ENCODE assay signal across 8 mouse cellular contexts in genomic region chr1:179231777-179232661, GRCm38 (mm10).
DNase-seq lines count a peak whose midpoint lies in the region; ATAC-seq lines count a peak whose summit lies in the region.

No protein-coding gene starts in this region.

- peak; percentile 33 for DNase-seq in 3134 (ENCODE audit: extremely low read depth, insufficient read length, low spot score)
- DNase-seq in adrenal gland, adult 18-20 months (ENCODE audit: low spot score in 2 of 2), result peak; percentile 52 to 57
- peak; percentile 92 for DNase-seq in embryo, embryonic 10.5 days (ENCODE audit: low spot score)
- DNase-seq in gastrocnemius, postnatal 25 days, result peak; percentile 9
- DNase-seq in left cerebral cortex, postnatal 14 days (ENCODE audit: low spot score in 2 of 2), result peak; percentile 77 to 84
- DNase-seq in spleen, adult 12 weeks (ENCODE audit: low spot score), result peak; percentile 51

- peak; percentile 81 for ATAC-seq in intestine, embryonic 15.5 days
- peak; percentile 89 for ATAC-seq in midbrain, embryonic 13.5 days

- 34% methylated on average over 13 of the region's 13 CpGs for WGBS in intestine, embryonic 15.5 days
- WGBS in midbrain, embryonic 13.5 days, result 26% methylated on average over 13 of the region's 13 CpGs

- 0 out of 2 replicates have a peak overlapping the region, but pooled peaks have one; percentile 27 for H3K27ac ChIP-seq in intestine, embryonic 15.5 days
- H3K27ac ChIP-seq in midbrain, embryonic 13.5 days, result peak overlapping the region; percentile 48

- H3K4me2 ChIP-seq in intestine, embryonic 15.5 days (replicated peaks), result no peak overlapping the region
- no peak overlapping the region for H3K4me2 ChIP-seq in midbrain, embryonic 13.5 days (replicated peaks)

- no peaks in the 10 kb centered on the region for H3K4me1 ChIP-seq in intestine, embryonic 15.5 days (replicated peaks)
- H3K4me1 ChIP-seq in midbrain, embryonic 13.5 days (replicated peaks), result peaks cover 12% of the 10 kb centered on the region

- no peak overlapping the region for H3K4me3 ChIP-seq in intestine, embryonic 15.5 days (replicated peaks)
- no peak overlapping the region for H3K4me3 ChIP-seq in midbrain, embryonic 13.5 days (replicated peaks)

- H3K9ac ChIP-seq in intestine, embryonic 15.5 days, result no peak overlapping the region
- H3K9ac ChIP-seq in midbrain, embryonic 13.5 days (replicated peaks), result no peak overlapping the region

- no peaks in the 10 kb centered on the region for H3K9me3 ChIP-seq in intestine, embryonic 15.5 days
- H3K9me3 ChIP-seq in midbrain, embryonic 13.5 days, result no peaks in the 10 kb centered on the region

- intact Hi-C loops in left cerebral cortex, postnatal 14 days (cut with DNase I), result loop anchor here (2.0 to 10.0 kb wide), 2 partner anchors 243 to 705 kb away; no protein-coding TSS in a partner anchor

- no peaks in the 10 kb centered on the region for H3K36me3 ChIP-seq in intestine, embryonic 15.5 days
- H3K36me3 ChIP-seq in midbrain, embryonic 13.5 days, result no peaks in the 10 kb centered on the region

- H3K27me3 ChIP-seq in intestine, embryonic 15.5 days (replicated peaks), result no peaks in the 10 kb centered on the region
- H3K27me3 ChIP-seq in midbrain, embryonic 13.5 days, result no peaks in the 10 kb centered on the region

Comparison
In these comparisons a context has a peak if more than half of its experiments do, and no peak if none do; other contexts are left out.
1. DNase-seq: peak in every context shown above with its lines; median percentile 92 in embryo, embryonic 10.5 days; 80 in left cerebral cortex, postnatal 14 days; 54 in adrenal gland, adult 18-20 months; 51 in spleen, adult 12 weeks; 33 in 3134; 9 in gastrocnemius, postnatal 25 days.